Mouse (Mus musculus): ENCODE measurements around the gene Sgta. TPM values are rescaled to one million over a fixed set of nuclear protein-coding genes. Genes with fewer than 3 reads are reported as not detected.

Sgta gene
- polyA plus RNA-seq, 1 experiment = 279 TPM

DNA sequence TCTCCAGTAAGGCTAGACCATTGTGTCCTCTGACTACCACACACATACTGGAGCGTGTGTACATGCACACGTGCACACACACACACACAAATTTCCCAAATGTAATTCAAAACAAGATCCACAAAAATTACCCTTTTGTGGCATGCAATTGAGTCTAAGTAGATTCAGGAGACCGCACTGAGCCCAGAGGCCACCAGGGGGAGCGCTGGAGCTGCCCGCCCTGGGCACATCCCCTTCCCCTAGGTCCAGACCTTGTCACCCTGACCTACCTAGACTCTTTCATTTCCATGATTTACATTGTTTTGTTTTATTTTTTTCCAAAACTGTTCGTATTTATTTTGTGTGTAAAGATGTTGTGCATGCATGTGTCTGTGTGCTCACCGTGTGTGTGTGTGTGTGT, 43.3 kb downstream of the Sgta start:
- DNase-seq = peak; percentile 78

DNA sequence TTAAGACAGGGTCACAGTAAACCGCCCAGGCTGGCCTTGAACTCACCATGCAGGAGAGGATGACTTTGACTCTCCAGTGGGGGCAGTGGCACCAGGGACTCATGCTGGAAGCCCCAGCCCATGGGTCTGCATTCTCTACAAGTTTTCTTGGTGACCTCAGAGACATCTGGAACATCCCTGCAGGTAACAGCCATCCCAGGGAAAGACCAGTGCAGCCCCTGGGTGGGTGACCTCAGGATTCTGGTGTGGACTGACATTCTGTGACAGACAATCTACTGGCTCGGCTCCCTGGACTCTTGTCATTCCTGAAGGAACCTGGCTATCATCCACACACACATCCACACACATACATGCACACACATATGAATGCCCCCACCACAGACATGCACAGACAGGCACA, 44.3 kb downstream of the Sgta start:
- Histone ChIP-seq H3K36me3 (ENCODE audit: control insufficient read depth, insufficient read depth, low read length) (no peaks in the 10 kb centered on the region), H3K4me1 (replicated peaks; ENCODE audit: control insufficient read depth, insufficient read depth, low read length) (peaks cover 4% of the 10 kb centered on the region; the same call in 1 of the 2 replicates), H3K27ac (ENCODE audit: control insufficient read depth, insufficient read depth, low read length) (no peak overlapping the region), H3K27me3 (ENCODE audit: control insufficient read depth, insufficient read depth, low read length) (no peaks in the 10 kb centered on the region), H3K4me3 (ENCODE audit: control insufficient read depth, insufficient read depth, low read length) (no peak overlapping the region)
- WGBS = 84% methylated on average over 2 of the region's 2 CpGs
- no peak for DNase-seq
- no peak for TF ChIP-seq CTCF (IDR thresholded peaks at IDR 0.05; ENCODE audit: borderline replicate concordance, control insufficient read depth, extremely low read depth, insufficient read depth, low read length, poor library complexity)
- TF ChIP-seq POLR2A (IDR thresholded peaks at IDR 0.05; ENCODE audit: control insufficient read depth, extremely low read depth, insufficient read depth, low read length, poor library complexity) = no peak

More for the DNA sequence above, 43.3 kb downstream of the Sgta start:
- Histone ChIP-seq H3K27ac (ENCODE audit: control insufficient read depth, insufficient read depth, low read length) (no peak overlapping the region), H3K36me3 (ENCODE audit: control insufficient read depth, insufficient read depth, low read length) (no peaks in the 10 kb centered on the region), H3K4me3 (ENCODE audit: control insufficient read depth, insufficient read depth, low read length) (no peak overlapping the region), H3K4me1 (replicated peaks; ENCODE audit: control insufficient read depth, insufficient read depth, low read length) (peaks cover 4% of the 10 kb centered on the region; the same call in 1 of the 2 replicates), H3K27me3 (ENCODE audit: control insufficient read depth, insufficient read depth, low read length) (no peaks in the 10 kb centered on the region)
- 9% methylated on average over 7 of the region's 7 CpGs for WGBS
- TF ChIP-seq CTCF (IDR thresholded peaks at IDR 0.05; ENCODE audit: borderline replicate concordance, control insufficient read depth, extremely low read depth, insufficient read depth, low read length, poor library complexity) = peak; percentile 95
- no peak for TF ChIP-seq POLR2A (IDR thresholded peaks at IDR 0.05; ENCODE audit: control insufficient read depth, extremely low read depth, insufficient read depth, low read length, poor library complexity)

DNA sequence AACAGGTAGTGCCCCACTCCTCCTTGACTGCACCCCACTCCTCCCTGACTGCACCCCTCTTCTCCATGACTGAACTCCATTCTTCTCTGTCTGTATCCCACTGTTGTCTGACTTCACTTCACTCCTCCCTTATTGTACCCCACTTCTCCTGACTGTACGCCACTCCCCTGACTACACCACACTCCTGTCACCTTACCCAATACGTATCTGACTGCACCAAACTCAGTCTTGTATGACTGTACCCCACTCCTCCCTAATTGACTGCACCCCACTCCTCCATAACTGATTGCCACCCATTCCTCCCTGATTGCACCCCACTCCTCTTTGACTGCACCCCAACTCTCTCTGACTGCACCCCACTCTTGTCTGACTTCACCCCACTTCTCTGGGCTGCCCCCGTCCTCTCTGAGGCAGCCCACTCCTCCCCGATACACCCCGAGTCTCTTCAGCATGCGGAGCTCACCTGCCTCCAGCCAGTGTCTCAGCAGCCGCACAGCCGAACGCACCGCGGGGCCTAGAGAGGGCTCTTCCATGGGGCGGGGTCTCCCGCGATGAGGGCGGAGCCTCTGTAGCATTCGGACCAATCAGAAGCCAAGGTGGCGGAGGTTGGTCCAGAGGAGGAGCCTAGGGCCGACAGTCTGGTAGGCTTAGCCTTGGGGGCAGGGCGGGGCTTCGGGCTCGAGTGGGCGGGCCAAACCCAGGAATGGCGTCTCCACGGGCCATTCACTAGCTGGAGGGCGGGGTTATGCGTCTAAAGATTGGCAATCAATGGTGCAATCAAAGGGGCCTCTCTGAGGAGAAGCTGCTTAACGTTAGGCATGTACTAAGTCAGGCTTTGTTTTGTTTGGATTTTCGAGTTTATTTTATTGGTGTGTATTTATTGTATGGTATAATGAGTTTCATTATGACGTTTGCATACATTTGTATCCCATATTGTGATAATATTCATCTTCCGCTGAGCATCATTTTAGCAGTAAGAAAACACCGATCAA, 45.3 kb downstream of the Sgta start, which contains the start of gene Gng7:
Gene Gng7, minus strand, starts transcription at position 553 of the 992 bp plus-strand sequence.
- no peaks in the 10 kb centered on the region for H3K27me3 ChIP-seq (ENCODE audit: control insufficient read depth, insufficient read depth, low read length)
- H3K27ac ChIP-seq (ENCODE audit: control insufficient read depth, insufficient read depth, low read length) = no peak within 1 kb of the TSS
- H3K4me3 ChIP-seq (ENCODE audit: control insufficient read depth, insufficient read depth, low read length) = no peak within 1 kb of the TSS
- DNase-seq = peak; percentile 80
- 12% methylated on average over 31 of the region's 31 CpGs for WGBS
- H3K36me3 ChIP-seq (ENCODE audit: control insufficient read depth, insufficient read depth, low read length) = no peaks in the 10 kb centered on the region
- peaks cover 4% of the 10 kb centered on the region; the same call in 1 of the 2 replicates for H3K4me1 ChIP-seq (replicated peaks; ENCODE audit: control insufficient read depth, insufficient read depth, low read length)
- TF ChIP-seq POLR2A (IDR thresholded peaks at IDR 0.05; ENCODE audit: control insufficient read depth, extremely low read depth, insufficient read depth, low read length, poor library complexity) (no peak), CTCF (IDR thresholded peaks at IDR 0.05; ENCODE audit: borderline replicate concordance, control insufficient read depth, extremely low read depth, insufficient read depth, low read length, poor library complexity) (no peak)

GRCm38 (mm10) chr10:81010851-81011250, 49.1 kb downstream of the Sgta start:
- H3K27me3 ChIP-seq (ENCODE audit: control insufficient read depth, insufficient read depth, low read length) = no peaks in the 10 kb centered on the region

DNA sequence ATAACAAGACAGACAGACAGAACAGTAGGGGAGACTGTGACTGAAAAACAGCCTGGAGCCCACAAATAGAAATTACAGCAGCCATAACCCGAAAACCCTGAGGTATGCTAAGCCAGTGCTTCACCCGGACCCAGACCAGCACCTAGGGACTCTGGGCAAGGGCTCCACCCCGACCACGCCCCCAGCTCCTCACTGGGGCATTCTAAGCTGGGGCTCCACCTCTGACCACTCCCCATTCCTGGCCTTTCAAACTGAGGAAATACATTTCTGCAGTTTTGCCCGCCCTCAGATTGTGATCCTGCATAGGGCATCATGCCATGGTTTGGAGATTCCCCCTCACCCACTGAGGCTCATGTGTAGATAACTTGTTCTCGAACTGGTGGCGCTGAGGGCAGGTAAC, 52.7 kb downstream of the Sgta start:
- 53% methylated on average over 7 of the region's 7 CpGs for WGBS
- Histone ChIP-seq H3K4me3 (ENCODE audit: control insufficient read depth, insufficient read depth, low read length) (no peak overlapping the region), H3K4me1 (replicated peaks; ENCODE audit: control insufficient read depth, insufficient read depth, low read length) (no peaks in the 10 kb centered on the region), H3K27ac (ENCODE audit: control insufficient read depth, insufficient read depth, low read length) (no peak overlapping the region), H3K27me3 (ENCODE audit: control insufficient read depth, insufficient read depth, low read length) (no peaks in the 10 kb centered on the region), H3K36me3 (ENCODE audit: control insufficient read depth, insufficient read depth, low read length) (no peaks in the 10 kb centered on the region)
- TF ChIP-seq POLR2A (IDR thresholded peaks at IDR 0.05; ENCODE audit: control insufficient read depth, extremely low read depth, insufficient read depth, low read length, poor library complexity) (no peak), CTCF (IDR thresholded peaks at IDR 0.05; ENCODE audit: borderline replicate concordance, control insufficient read depth, extremely low read depth, insufficient read depth, low read length, poor library complexity) (no peak)
- DNase-seq = no peak

More at GRCm38 (mm10) chr10:81010851-81011250, 49.1 kb downstream of the Sgta start:
- H3K36me3 ChIP-seq (ENCODE audit: control insufficient read depth, insufficient read depth, low read length) = no peaks in the 10 kb centered on the region
- H3K27ac ChIP-seq (ENCODE audit: control insufficient read depth, insufficient read depth, low read length) = no peak overlapping the region
- 87% methylated on average over 6 of the region's 6 CpGs for WGBS
- H3K4me1 ChIP-seq (replicated peaks; ENCODE audit: control insufficient read depth, insufficient read depth, low read length) = peaks cover 4% of the 10 kb centered on the region; the same call in 1 of the 2 replicates
- TF ChIP-seq POLR2A (IDR thresholded peaks at IDR 0.05; ENCODE audit: control insufficient read depth, extremely low read depth, insufficient read depth, low read length, poor library complexity) = no peak
- no peak for TF ChIP-seq CTCF (IDR thresholded peaks at IDR 0.05; ENCODE audit: borderline replicate concordance, control insufficient read depth, extremely low read depth, insufficient read depth, low read length, poor library complexity)
- no peak overlapping the region for H3K4me3 ChIP-seq (ENCODE audit: control insufficient read depth, insufficient read depth, low read length)
- no peak for DNase-seq

DNA sequence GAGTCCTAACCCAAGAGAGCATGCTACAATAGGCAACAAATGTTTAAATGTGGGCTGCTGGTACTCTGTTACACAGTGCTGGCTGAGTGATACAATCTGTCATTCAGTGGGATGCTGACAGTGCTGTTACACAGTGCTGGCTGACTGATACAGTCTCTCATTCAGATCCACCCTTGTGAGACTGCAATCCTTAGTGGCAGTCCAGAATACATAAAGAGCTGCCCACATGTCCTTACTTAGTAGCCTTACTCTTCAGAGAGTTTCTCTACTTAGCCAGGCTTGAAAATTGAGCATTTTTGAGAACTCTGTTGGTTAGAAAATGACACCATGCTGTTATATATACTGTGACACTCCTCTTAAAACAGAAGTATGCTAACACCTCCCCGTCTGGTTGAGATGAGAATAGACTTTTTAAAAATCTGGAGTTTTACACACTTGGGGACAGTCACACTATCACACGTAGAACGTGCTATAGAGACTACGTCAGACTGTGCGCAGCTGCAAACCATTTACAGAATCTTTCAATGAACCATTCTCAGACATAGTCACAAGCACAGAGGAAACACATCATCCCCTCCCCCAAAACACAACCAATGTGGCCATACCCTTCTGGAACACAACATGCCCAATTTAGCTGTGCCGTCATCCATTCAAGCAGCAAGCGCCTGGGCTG, 53.8 kb downstream of the Sgta start:
- TF ChIP-seq POLR2A (IDR thresholded peaks at IDR 0.05; ENCODE audit: control insufficient read depth, extremely low read depth, insufficient read depth, low read length, poor library complexity) (no peak), CTCF (IDR thresholded peaks at IDR 0.05; ENCODE audit: borderline replicate concordance, control insufficient read depth, extremely low read depth, insufficient read depth, low read length, poor library complexity) (no peak)
- no peak overlapping the region for H3K4me3 ChIP-seq (ENCODE audit: control insufficient read depth, insufficient read depth, low read length)

More for the DNA sequence above, 53.8 kb downstream of the Sgta start:
- Histone ChIP-seq H3K27me3 (ENCODE audit: control insufficient read depth, insufficient read depth, low read length) (no peaks in the 10 kb centered on the region), H3K36me3 (ENCODE audit: control insufficient read depth, insufficient read depth, low read length) (no peaks in the 10 kb centered on the region), H3K27ac (ENCODE audit: control insufficient read depth, insufficient read depth, low read length) (no peak overlapping the region), H3K4me1 (replicated peaks; ENCODE audit: control insufficient read depth, insufficient read depth, low read length) (no peaks in the 10 kb centered on the region)
- 97% methylated on average over 7 of the region's 7 CpGs for WGBS
- no peak for DNase-seq
